In genomic region chr3:29903596-29904308, GRCm38 (mm10) we compare ENCODE assay signal across 10 mouse cellular contexts.
DNase-seq lines count a peak whose midpoint lies in the region; ATAC-seq and TF ChIP-seq lines count a peak whose summit lies in the region.
"Had no signal": no experiment of that assay in that cellular context is flagged by ENCODE, and none has a peak within 500 bp of the region (broad histone marks: within the 10 kb centered on the region; RNA-seq: fewer than 3 reads in every experiment).

No protein-coding gene starts in this region.

- DNase-seq in heart, adult 11 months, result peak; percentile 88
- no peak for DNase-seq in heart, postnatal 4 days
- DNase-seq in neural tube, embryonic 10.5 days (ENCODE audit: extremely low spot score, low spot score), result no peak
- DNase-seq in adrenal gland, postnatal 14 days, result peak; percentile 50
- no peak for DNase-seq in ovary, postnatal 10 days (ENCODE audit: low spot score)

- no peaks in the 10 kb centered on the region for H3K4me1 ChIP-seq in neural tube, embryonic 15.5 days

- H3K4me2 ChIP-seq in neural tube, embryonic 15.5 days, result no peak overlapping the region
- peak overlapping the region; percentile 65 for H3K4me2 ChIP-seq in myocyte (ENCODE audit: low read depth)

- H3K27ac ChIP-seq in neural tube, embryonic 15.5 days (replicated peaks), result no peak overlapping the region
- H3K27ac ChIP-seq: heart, adult 2 months; liver, embryonic 14.5 days had no signal

- no peak overlapping the region for H3K4me3 ChIP-seq in neural tube, embryonic 15.5 days (replicated peaks)
- H3K4me3 ChIP-seq in myocyte, result no peak overlapping the region
- H3K4me3 ChIP-seq: heart, adult 2 months had no signal

- no peaks in the 10 kb centered on the region for H3K27me3 ChIP-seq in neural tube, embryonic 15.5 days (replicated peaks)
- H3K27me3 ChIP-seq in myocyte (ENCODE audit: control insufficient read depth, insufficient read depth, insufficient read length), result no peaks in the 10 kb centered on the region

- WGBS in neural tube, embryonic 15.5 days, result 64% methylated on average over 11 of the region's 11 CpGs

- ATAC-seq in neural tube, embryonic 15.5 days (ENCODE audit: low FRiP score), result peak; percentile 47; the same call in 1 of the 2 replicates
- ATAC-seq in erythroblast, adult 5-6 weeks (replicated peaks; ENCODE audit: low FRiP score, poor library complexity, severe bottlenecking), result no peak

- H3K36me3 ChIP-seq in neural tube, embryonic 15.5 days, result no peaks in the 10 kb centered on the region
- H3K36me3 ChIP-seq in myocyte (ENCODE audit: control insufficient read depth, insufficient read depth), result no peaks in the 10 kb centered on the region

- no peak overlapping the region for H3ac ChIP-seq in myocyte (ENCODE audit: control insufficient read depth, insufficient read length)

- H3K9ac ChIP-seq in neural tube, embryonic 15.5 days (replicated peaks), result no peak overlapping the region
- H3K9ac ChIP-seq: liver, embryonic 14.5 days had no signal

- TF ChIP-seq POLR2A in myocyte (IDR thresholded peaks at IDR 0.05; ENCODE audit: insufficient read length, low read depth), result no peak

- no peaks in the 10 kb centered on the region for H3K79me2 ChIP-seq in myocyte (ENCODE audit: control insufficient read depth, insufficient read depth)

- no peaks in the 10 kb centered on the region for H3K9me3 ChIP-seq in neural tube, embryonic 15.5 days (replicated peaks)

TF ChIP-seq in myocyte, 11 proteins besides CTCF, POLR2A, EP300 and RAD21:
- no peak for TF ChIP-seq MYOD1 (IDR thresholded peaks at IDR 0.05; ENCODE audit: control insufficient read depth in 1 of 3, insufficient read length in 2 of 3, low read depth in 2 of 3)
- peak; percentile 45 for TF ChIP-seq MAX (IDR thresholded peaks at IDR 0.05; ENCODE audit: low read depth)
TF ChIP-seq in myocyte: peak in this region for 1.

Comparison
In these comparisons a context has a peak if more than half of its experiments do, and no peak if none do; other contexts are left out.
1. DNase-seq: peak in heart, adult 11 months (single experiment) and adrenal gland, postnatal 14 days (single experiment); none in heart, postnatal 4 days (single experiment), neural tube, embryonic 10.5 days (single experiment) and ovary, postnatal 10 days (single experiment).